Mouse (Mus musculus): ENCODE data around the gene Dgki. TPM values are rescaled to one million over a fixed set of nuclear protein-coding genes. Genes with fewer than 3 reads are reported as not detected.
"Not testable (repeated sequence)": the region's sequence is repeated elsewhere in the genome, so short reads cannot be mapped to it uniquely, and the experiment has no call there.

Gene Dgki
- total RNA-seq, 2 experiments from 2014 or later, result 71.2 to 81.8 TPM

- DNase-seq (ENCODE audit: extremely low spot score in 1 of 2, low spot score in 1 of 2), result no peak
These were observed 145.9 kb downstream of the Dgki start for GRCm38 (mm10) chr6:37154051-37154450.

- no peak for DNase-seq (ENCODE audit: extremely low spot score in 1 of 2, low spot score in 1 of 2)
These were observed 149.5 kb downstream of the Dgki start for GRCm38 (mm10) chr6:37150483-37150882.

GRCm38 (mm10) chr6:37150038-37150437 lies 149.9 kb downstream of the Dgki start:
- no peak for DNase-seq (ENCODE audit: extremely low spot score in 1 of 2, low spot score in 1 of 2)

- DNase-seq (ENCODE audit: extremely low spot score in 1 of 2, low spot score in 1 of 2), result no peak
These were observed 150.8 kb downstream of the Dgki start for GRCm38 (mm10) chr6:37149196-37149595.

GRCm38 (mm10) chr6:37147431-37148022 lies 152.5 kb downstream of the Dgki start:
- DNase-seq (ENCODE audit: extremely low spot score in 1 of 2, low spot score in 1 of 2), result no peak

GRCm38 (mm10) chr6:37143867-37144163 lies 156.2 kb downstream of the Dgki start:
- no peak for DNase-seq (ENCODE audit: extremely low spot score in 1 of 2, low spot score in 1 of 2)

- DNase-seq (ENCODE audit: extremely low spot score in 1 of 2, low spot score in 1 of 2), result no peak
These were observed 156.8 kb downstream of the Dgki start for GRCm38 (mm10) chr6:37142991-37143866.

- no peak for DNase-seq (ENCODE audit: extremely low spot score in 1 of 2, low spot score in 1 of 2)
These were observed 161.2 kb downstream of the Dgki start for GRCm38 (mm10) chr6:37138816-37139215.

GRCm38 (mm10) chr6:37131257-37131656 lies 168.7 kb downstream of the Dgki start:
- DNase-seq (ENCODE audit: extremely low spot score in 1 of 2, low spot score in 1 of 2), result no peak

- peak in 1 of 2 experiments; percentile 4 for DNase-seq (ENCODE audit: extremely low spot score in 1 of 2, low spot score in 1 of 2)
These were observed 179.4 kb downstream of the Dgki start for GRCm38 (mm10) chr6:37120417-37121154.

GRCm38 (mm10) chr6:37119205-37119604 lies 180.8 kb downstream of the Dgki start:
- DNase-seq (ENCODE audit: extremely low spot score in 1 of 2, low spot score in 1 of 2), result peak in 1 of 2 experiments; percentile 12

GRCm38 (mm10) chr6:37113048-37113447 lies 186.9 kb downstream of the Dgki start:
- no peak for DNase-seq (ENCODE audit: extremely low spot score in 1 of 2, low spot score in 1 of 2)

- not testable (repeated sequence) for DNase-seq (ENCODE audit: extremely low spot score in 1 of 2, low spot score in 1 of 2)
These were observed 193.7 kb downstream of the Dgki start for GRCm38 (mm10) chr6:37106236-37106635.

- no peak for DNase-seq (ENCODE audit: extremely low spot score in 1 of 2, low spot score in 1 of 2)
These were observed 199.6 kb downstream of the Dgki start for GRCm38 (mm10) chr6:37100413-37100812.

GRCm38 (mm10) chr6:37097356-37098155 lies 202.4 kb downstream of the Dgki start:
- DNase-seq (ENCODE audit: extremely low spot score in 1 of 2, low spot score in 1 of 2), result peak; percentile 75 to 95

GRCm38 (mm10) chr6:37096840-37097305 lies 203.1 kb downstream of the Dgki start:
- peak in 1 of 2 experiments; percentile 23 for DNase-seq (ENCODE audit: extremely low spot score in 1 of 2, low spot score in 1 of 2)

GRCm38 (mm10) chr6:37089148-37090111 lies 210.6 kb downstream of the Dgki start:
- DNase-seq (ENCODE audit: extremely low spot score in 1 of 2, low spot score in 1 of 2), result no peak

- DNase-seq (ENCODE audit: extremely low spot score in 1 of 2, low spot score in 1 of 2), result no peak
These were observed 217.0 kb downstream of the Dgki start for GRCm38 (mm10) chr6:37082990-37083389.

- no peak for DNase-seq (ENCODE audit: extremely low spot score in 1 of 2, low spot score in 1 of 2)
These were observed 227.5 kb downstream of the Dgki start for GRCm38 (mm10) chr6:37072401-37073016.
